Mouse (Mus musculus) hindbrain, embryonic 16.5 days (tissue): ENCODE results near the gene Camk2g. TPM values are rescaled to one million over a fixed set of nuclear protein-coding genes. Genes with fewer than 3 reads are reported as not detected.

Experiments
- ATAC-seq: fragments of 200-750 bp; cut with Nextera tagmentation; 2 replicates; pipeline ENCODE4 v1.8.0; 2017; ENCODE audit warnings: moderate TSS enrichment, moderate library complexity
- H3K27ac ChIP-seq: fragments of 300-500 bp; sonication (generic); 2 replicates; pipeline ENCODE4 v1.5.1; 2014; ENCODE audit warnings: low read depth, mild to moderate bottlenecking, control low read depth, low read length, moderate library complexity
- H3K27me3 ChIP-seq: fragments of 300-500 bp; sonication (generic); replicated peaks from 2 replicates; pipeline ENCODE4 v1.6.1; 2014; ENCODE audit warnings: low read length; ENCODE audit not compliant: control insufficient read depth, insufficient read depth
- H3K36me3 ChIP-seq: fragments of 300-500 bp; sonication (generic); 2 replicates; pipeline ENCODE4 v1.6.1; 2014; ENCODE audit warnings: mild to moderate bottlenecking, low read length, moderate library complexity, mixed read lengths; ENCODE audit not compliant: control insufficient read depth, insufficient read depth
- H3K4me1 ChIP-seq: fragments of 300-500 bp; sonication (generic); 2 replicates; pipeline ENCODE4 v1.6.1; 2014; ENCODE audit warnings: low read depth, low read length; ENCODE audit not compliant: control insufficient read depth, insufficient read depth
- H3K4me2 ChIP-seq: fragments of 300-500 bp; sonication (generic); 2 replicates; pipeline ENCODE4 v1.6.1; 2014; ENCODE audit warnings: mild to moderate bottlenecking, low read length, control low read depth, moderate library complexity
- H3K4me3 ChIP-seq: fragments of 300-500 bp; sonication (generic); 2 replicates; pipeline ENCODE4 v1.5.1; 2014; ENCODE audit warnings: mild to moderate bottlenecking, low read length, control low read depth, moderate library complexity
- H3K9ac ChIP-seq: fragments of 300-500 bp; sonication (generic); 2 replicates; pipeline ENCODE4 v1.6.1; 2014; ENCODE audit warnings: low read depth, mild to moderate bottlenecking, control low read depth, low read length, moderate library complexity
- H3K9me3 ChIP-seq: fragments of 300-500 bp; sonication (generic); 2 replicates; pipeline ENCODE4 v1.6.1; 2014; ENCODE audit warnings: mild to moderate bottlenecking, low read length, moderate library complexity; ENCODE audit not compliant: control insufficient read depth
- WGBS: fragments of 180-500 bp; shearing (Covaris S2); extraction: QIAGEN DNeasy Blood & Tissue Kit; methylation state at CpG from one replicate; pipeline ENCODE4 v1.1.7; 2014; 5-methylcytosine and 5-hydroxymethylcytosine counted together
- polyA plus RNA-seq: library from polyadenylated mRNA; unstranded; fragments of >200 nt; fragmentation: Nextera tagmentation; extraction: Ambion mirVana; gene quantifications from 2 replicates; pipeline ENCODE4 v1.2.1, GENCODE M21; 2015

Gene Camk2g
- polyA plus RNA-seq, 1 experiment from 2014 or later, result 241 TPM

DNA sequence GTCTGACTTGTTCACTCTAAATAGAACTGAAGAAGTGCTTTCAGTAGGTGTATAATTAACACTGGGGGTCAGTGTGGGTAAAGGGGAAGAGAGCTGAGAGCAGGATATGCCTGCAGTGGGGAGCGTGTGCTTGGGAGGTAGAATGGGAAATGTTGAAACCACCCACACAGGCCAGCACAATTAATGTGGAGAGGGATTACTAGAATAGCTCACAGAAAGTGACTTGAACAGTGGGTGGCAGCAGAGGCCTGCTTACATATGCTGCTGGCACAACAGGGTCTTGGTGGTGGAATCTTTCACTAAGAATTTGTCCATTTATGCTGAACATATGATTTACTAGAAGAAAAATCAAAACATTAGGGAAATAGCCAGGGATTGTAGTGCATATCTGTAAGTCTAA lies 96.9 kb downstream of the Camk2g start:
- 0% methylated on average over 1 of the region's 1 CpGs for WGBS
- Histone ChIP-seq H3K9ac (peak overlapping the region; percentile 98), H3K27ac (no peak overlapping the region)

DNA sequence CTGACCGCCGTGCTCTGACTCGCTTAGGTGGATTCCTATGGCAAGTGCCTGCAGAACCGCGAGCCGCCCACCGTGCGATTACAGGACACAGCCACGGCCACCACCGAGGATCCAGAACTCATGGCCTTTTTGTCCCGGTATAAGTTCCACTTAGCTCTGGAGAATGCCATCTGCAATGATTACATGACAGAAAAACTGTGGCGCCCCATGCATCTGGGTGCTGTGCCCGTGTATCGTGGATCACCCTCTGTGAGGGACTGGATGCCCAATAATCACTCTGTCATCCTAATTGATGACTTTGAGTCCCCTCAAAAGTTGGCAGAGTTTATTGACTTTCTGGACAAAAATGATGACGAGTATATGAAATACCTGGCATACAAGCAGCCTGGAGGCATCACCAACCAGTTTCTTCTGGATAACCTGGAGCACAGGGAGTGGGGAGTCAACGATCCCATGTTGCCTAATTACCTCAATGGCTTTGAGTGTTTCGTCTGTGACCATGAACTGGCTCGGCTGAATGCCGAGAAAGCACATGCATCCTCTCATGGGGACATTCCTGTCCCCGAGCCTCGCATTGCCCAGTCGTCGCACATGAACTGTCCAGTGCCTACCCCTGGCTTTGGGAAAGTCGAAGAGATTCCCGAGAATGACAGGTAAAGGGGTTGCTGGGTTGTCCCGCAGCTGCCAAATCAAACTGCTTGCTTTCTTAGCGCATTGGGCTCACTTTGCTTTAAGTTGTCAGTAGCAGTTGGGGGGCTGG lies 97.9 kb downstream of the Camk2g start:
- no peaks in the 10 kb centered on the region for H3K27me3 ChIP-seq
- H3K9ac ChIP-seq, result peak overlapping the region; percentile 98
- peaks cover 26% of the 10 kb centered on the region for H3K36me3 ChIP-seq
- H3K4me1 ChIP-seq, result peaks cover 55% of the 10 kb centered on the region
- H3K27ac ChIP-seq, result peak overlapping the region; percentile 100
- ATAC-seq, result no peak
- WGBS, result 9% methylated on average over 27 of the region's 27 CpGs
- no peaks in the 10 kb centered on the region for H3K9me3 ChIP-seq
- H3K4me2 ChIP-seq, result peak overlapping the region; percentile 91
- peak overlapping the region; percentile 95 for H3K4me3 ChIP-seq

More for the DNA sequence above, 96.9 kb downstream of the Camk2g start:
- Histone ChIP-seq H3K36me3 (peaks cover 16% of the 10 kb centered on the region), H3K9me3 (no peaks in the 10 kb centered on the region), H3K27me3 (no peaks in the 10 kb centered on the region), H3K4me1 (peaks cover 64% of the 10 kb centered on the region), H3K4me2 (peak overlapping the region; percentile 91), H3K4me3 (peak overlapping the region; percentile 95)
- ATAC-seq, result no peak

DNA sequence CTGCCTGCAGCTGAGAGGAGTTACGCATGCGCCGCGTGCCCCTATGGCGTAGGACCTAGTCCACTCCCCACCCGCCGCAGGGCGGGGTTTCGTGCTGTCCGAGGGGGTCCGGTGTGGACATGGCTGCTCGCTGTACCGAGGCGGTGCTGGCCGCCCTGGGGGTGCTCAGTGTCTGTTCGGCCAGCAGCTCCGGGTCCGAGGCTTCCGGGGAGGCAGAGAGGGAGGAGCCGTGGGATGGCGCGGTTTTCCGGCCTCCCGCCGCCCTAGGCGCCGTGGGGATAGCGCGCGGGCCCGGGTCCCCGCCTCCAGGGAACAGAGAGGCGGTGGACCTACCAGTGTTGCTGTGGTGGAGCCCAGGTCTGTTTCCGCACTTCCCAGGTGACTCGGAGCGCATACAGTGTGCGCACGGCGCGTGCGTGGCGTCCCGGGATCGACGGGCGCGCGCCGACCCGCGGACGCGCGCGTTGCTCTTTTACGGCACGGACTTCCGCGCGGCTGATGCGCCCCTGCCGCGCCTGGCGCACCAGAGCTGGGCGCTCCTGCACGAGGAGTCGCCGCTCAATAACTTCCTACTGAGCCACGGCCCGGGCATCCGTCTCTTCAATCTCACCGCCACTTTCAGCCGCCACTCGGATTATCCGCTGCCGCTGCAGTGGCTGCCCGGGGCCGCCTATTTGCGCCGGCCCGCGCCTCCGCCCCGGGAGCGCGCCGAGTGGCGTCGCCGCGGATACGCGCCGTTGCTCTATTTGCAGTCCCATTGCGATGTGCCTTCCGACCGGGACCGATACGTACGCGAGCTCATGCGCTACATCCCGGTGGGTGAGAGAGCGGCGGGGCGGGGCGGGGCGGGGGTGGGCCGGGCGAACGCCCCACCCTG lies 98.8 kb downstream of the Camk2g start, which contains the start of gene Fut11:
Gene Fut11, plus strand, starts transcription at position 85 of the 877 bp plus-strand sequence.
- H3K9ac ChIP-seq, result peak within 1 kb of the TSS; percentile 98
- H3K4me3 ChIP-seq, result peak within 1 kb of the TSS; percentile 95
- peak; percentile 94 for ATAC-seq
- H3K9me3 ChIP-seq, result no peaks in the 10 kb centered on the region
- peaks cover 29% of the 10 kb centered on the region for H3K36me3 ChIP-seq
- peaks cover 49% of the 10 kb centered on the region for H3K4me1 ChIP-seq
- peak within 1 kb of the TSS; percentile 91 for H3K4me2 ChIP-seq
- no peaks in the 10 kb centered on the region for H3K27me3 ChIP-seq
- under 1% methylated on average over 107 of the region's 111 CpGs for WGBS
- peak within 1 kb of the TSS; percentile 100 for H3K27ac ChIP-seq

DNA sequence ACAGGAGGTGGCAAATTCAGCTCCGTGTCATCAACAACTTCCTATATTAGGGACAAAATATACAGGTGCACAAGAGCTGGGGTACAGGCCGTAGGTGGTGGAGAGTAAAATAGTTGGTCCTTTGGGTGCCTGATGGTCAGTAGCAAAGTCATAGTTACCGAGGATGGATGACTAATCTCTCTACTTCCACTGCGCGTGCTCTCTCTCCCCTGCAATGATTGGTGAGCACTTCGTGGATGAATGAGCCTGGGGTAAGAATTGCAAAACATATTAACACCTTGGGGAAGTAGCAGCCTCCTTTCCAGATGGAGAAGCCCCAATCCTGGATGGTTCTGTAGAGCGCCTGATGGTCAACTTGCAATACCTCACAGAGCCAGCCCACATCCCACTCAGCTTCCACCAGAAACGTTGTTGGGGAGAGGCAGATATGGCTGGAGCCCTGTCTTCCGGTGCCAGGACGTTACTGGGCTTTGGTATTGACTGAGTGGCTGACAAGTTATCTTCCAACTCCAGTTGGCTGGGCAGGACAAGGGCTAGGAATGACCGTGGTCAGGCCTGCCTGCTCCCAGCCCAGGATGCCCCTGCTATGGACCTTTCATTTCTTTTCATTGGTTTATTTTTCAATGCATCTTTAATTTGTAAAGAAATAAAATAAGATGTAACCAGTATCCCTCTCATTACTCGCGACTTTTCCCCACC lies 99.6 kb downstream of the Camk2g start:
- Histone ChIP-seq H3K4me2 (peak overlapping the region; percentile 91), H3K4me3 (peak overlapping the region; percentile 95), H3K9me3 (no peaks in the 10 kb centered on the region), H3K27ac (peak overlapping the region; percentile 100), H3K4me1 (peaks cover 43% of the 10 kb centered on the region), H3K27me3 (no peaks in the 10 kb centered on the region), H3K36me3 (peaks cover 36% of the 10 kb centered on the region), H3K9ac (peak overlapping the region; percentile 98)
- peak; percentile 19 for ATAC-seq
- WGBS, result 45% methylated on average over 13 of the region's 13 CpGs

DNA sequence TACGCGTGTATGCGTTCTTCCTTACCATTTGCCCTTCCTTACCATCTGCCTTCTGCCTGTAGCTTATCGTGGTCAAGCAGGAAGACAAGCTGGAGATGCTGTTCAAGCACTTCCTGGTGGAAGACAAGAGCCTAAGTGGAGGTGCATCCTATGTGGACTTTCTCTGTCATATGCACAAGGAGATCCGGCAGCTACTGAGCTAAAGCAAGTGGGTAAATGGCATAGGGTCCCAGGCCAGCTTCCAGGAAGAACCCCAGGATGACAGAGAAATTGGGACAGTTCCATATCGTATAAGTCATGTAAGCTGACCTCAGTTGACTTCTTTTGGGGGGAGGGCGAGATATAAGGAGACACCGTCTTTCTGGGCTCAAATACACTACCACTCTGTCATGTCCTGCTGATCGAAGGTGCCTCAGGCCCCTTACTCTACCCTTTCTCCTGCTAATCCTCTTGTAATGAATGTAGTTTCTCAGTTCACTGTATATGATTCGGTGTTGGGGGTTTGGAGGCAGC lies 100.2 kb downstream of the Camk2g start:
- Histone ChIP-seq H3K36me3 (peaks cover 43% of the 10 kb centered on the region), H3K4me3 (no peak overlapping the region)
- WGBS, result 91% methylated on average over 10 of the region's 10 CpGs

DNA sequence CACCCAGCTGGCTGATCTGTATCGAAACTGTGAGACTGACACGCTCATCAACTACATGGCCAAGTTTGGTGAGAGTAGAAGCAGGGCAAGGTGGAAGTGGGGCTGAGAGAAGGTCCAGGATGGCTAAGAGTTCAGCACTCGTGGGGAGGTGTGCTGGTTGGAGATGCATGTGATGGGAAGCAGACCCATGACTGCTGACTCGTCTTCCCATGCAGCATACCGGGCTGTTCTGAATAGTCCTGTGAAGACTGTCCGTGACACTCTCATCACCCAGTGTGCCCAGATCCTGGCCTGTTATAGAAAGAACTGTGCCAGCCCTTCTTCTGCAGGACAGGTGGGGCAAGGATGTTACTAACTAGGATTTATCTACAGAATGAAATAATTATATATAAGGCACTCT lies 102.1 kb downstream of the Camk2g start:
- Histone ChIP-seq H3K27ac (no peak overlapping the region), H3K9ac (no peak overlapping the region), H3K27me3 (no peaks in the 10 kb centered on the region), H3K4me1 (peaks cover 18% of the 10 kb centered on the region), H3K4me3 (no peak overlapping the region), H3K36me3 (peaks cover 60% of the 10 kb centered on the region), H3K4me2 (no peak overlapping the region), H3K9me3 (no peaks in the 10 kb centered on the region)
- no peak for ATAC-seq
- WGBS, result 93% methylated on average over 6 of the region's 6 CpGs

More for the DNA sequence above, 100.2 kb downstream of the Camk2g start:
- Histone ChIP-seq H3K9ac (no peak overlapping the region), H3K27ac (no peak overlapping the region), H3K27me3 (no peaks in the 10 kb centered on the region), H3K4me2 (no peak overlapping the region), H3K4me1 (peaks cover 36% of the 10 kb centered on the region), H3K9me3 (no peaks in the 10 kb centered on the region)
- ATAC-seq, result no peak

DNA sequence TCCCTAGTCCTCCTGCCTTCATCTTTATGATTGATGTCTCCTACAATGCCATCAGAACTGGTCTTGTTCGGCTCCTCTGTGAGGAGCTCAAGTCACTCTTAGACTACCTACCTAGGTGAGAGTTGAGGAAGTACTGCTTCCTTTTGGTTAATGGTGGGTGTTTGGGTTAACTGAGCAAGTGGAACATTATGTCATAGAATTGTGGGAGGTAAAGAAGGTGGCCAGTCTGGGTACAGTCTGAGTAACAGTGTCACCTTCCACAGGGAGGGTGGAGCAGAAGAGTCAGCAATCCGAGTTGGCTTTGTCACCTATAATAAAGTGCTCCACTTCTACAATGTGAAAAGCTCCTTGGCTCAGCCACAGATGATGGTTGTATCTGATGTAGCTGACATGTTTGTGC lies 104.9 kb downstream of the Camk2g start:
- Histone ChIP-seq H3K27me3 (no peaks in the 10 kb centered on the region), H3K36me3 (peaks cover 70% of the 10 kb centered on the region), H3K4me2 (no peak overlapping the region), H3K9ac (no peak overlapping the region), H3K9me3 (no peaks in the 10 kb centered on the region), H3K4me1 (peaks cover 1% of the 10 kb centered on the region), H3K4me3 (no peak overlapping the region), H3K27ac (no peak overlapping the region)
- 94% methylated on average over 2 of the region's 2 CpGs for WGBS
- no peak for ATAC-seq

DNA sequence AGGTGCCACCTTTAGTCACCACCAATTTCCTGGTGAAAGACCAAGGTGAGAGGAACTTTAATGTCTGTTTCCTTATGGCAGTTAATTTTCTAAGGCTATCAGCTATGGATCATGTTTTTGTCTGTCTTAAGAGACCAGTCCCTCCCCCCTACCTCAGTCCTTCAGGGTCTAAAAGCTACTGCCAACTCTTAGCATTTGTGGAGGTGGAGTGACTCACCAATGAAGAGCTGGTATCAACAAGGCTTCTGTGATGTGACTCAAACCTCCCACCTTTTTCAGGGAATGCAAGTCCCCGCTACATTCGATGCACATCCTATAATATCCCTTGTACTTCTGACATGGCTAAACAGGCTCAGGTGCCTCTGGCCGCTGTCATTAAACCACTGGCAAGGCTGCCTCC lies 107.3 kb downstream of the Camk2g start:
- WGBS, result 99% methylated on average over 3 of the region's 3 CpGs
- Histone ChIP-seq H3K4me3 (no peak overlapping the region), H3K9ac (no peak overlapping the region), H3K27ac (no peak overlapping the region), H3K4me2 (no peak overlapping the region), H3K4me1 (no peaks in the 10 kb centered on the region), H3K27me3 (no peaks in the 10 kb centered on the region), H3K9me3 (no peaks in the 10 kb centered on the region), H3K36me3 (peaks cover 66% of the 10 kb centered on the region)
- no peak for ATAC-seq
